Mouse (Mus musculus): Measurements from ENCODE around the gene Emcn. TPM values are rescaled to one million over a fixed set of nuclear protein-coding genes. Genes with fewer than 3 reads are reported as not detected.

Emcn gene
- total RNA-seq (2012; rRNA removed) = not detected in 2 replicates

DNA sequence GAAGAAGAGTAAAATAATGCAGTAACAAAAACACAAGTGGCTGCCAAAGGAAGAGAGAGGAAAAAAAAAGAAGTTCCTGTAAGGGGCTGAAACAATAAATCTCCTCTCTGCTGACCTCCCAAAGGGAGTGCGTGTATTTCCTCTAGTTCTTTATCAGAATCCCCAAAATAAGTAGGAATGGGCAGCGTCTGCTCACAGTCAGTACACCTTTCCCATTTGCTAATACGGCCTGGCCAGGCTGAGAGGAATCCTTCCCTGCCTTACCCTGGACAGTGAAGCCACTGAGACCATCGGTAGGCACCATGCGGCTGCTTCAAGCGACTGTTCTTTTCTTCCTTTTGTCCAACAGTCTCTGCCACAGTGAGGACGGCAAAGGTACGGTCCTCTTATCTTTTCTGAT, at the start of gene Emcn:
Emcn (plus strand) TSS at position 130 of the 400 bp plus-strand sequence.
- no peak for TF ChIP-seq ZNF384 (IDR thresholded peaks at IDR 0.05; ENCODE audit: low read depth, low read length)
- no peak for TF ChIP-seq MAFK (IDR thresholded peaks at IDR 0.05; ENCODE audit: insufficient read depth, low read depth, low read length)
- TF ChIP-seq CHD2 (IDR thresholded peaks at IDR 0.05; ENCODE audit: low read depth, low read length) = no peak
- TF ChIP-seq ZC3H11A (IDR thresholded peaks at IDR 0.05; ENCODE audit: borderline replicate concordance, low read depth, low read length) = no peak
- no peak for TF ChIP-seq HCFC1 (IDR thresholded peaks at IDR 0.05; ENCODE audit: borderline replicate concordance, insufficient read depth, low read length)
- DNase-seq (ENCODE audit: low read depth, low spot score) = no peak
- Histone ChIP-seq H3K9ac (ENCODE audit: insufficient read depth, low read depth, low read length, poor library complexity, severe bottlenecking) (no peak within 1 kb of the TSS), H3K4me1 (ENCODE audit: control insufficient read depth in 2 of 2, insufficient read depth in 2 of 2, low read length in 2 of 2, poor library complexity in 1 of 2) (no peaks in the 10 kb centered on the region), H3K36me3 (ENCODE audit: control insufficient read depth, insufficient read depth, low read length, poor library complexity, severe bottlenecking) (no peaks in the 10 kb centered on the region), H3K4me3 (ENCODE audit: insufficient read depth in 1 of 2, low read depth in 1 of 2, low read length in 2 of 2, poor library complexity in 1 of 2, severe bottlenecking in 1 of 2) (no peak within 1 kb of the TSS), H3K27ac (ENCODE audit: insufficient read depth, low read depth, low read length, poor library complexity, severe bottlenecking) (no peak within 1 kb of the TSS), H3K9me3 (ENCODE audit: control insufficient read depth, insufficient read depth, low read depth, low read length) (no peaks in the 10 kb centered on the region)
- in situ Hi-C loops (cut with MboI; ENCODE audit: low sequenced_read_pairs in 2 of 2, unreplicated experiment in 2 of 2) = no loop called here

DNA sequence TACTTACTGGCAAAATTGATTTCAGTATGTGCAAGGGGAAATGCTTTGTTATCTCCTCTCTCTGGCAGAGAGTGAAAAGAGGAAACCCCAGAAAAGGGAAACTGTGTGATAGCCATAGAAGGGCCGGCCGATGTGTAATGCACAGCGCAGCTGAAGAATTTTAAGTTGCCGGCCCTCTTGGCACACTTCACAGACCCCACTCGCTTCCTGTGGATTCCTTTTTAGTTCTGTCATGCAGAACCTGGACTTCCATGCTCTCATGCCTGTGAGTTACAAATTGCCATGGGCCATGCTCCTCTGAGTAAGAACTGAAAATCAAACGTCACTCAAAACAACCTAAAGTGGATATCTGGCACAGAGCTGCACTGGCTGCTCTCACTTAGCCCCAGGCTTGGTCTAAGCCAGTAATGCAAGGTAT, 47.7 kb upstream of the Emcn start:
- DNase-seq (ENCODE audit: low read depth, low spot score) = no peak
- no peaks in the 10 kb centered on the region for H3K9me3 ChIP-seq (ENCODE audit: control insufficient read depth, insufficient read depth, low read depth, low read length)
- TF ChIP-seq ZNF384 (IDR thresholded peaks at IDR 0.05; ENCODE audit: low read depth, low read length) = no peak
- no peak for TF ChIP-seq ZC3H11A (IDR thresholded peaks at IDR 0.05; ENCODE audit: borderline replicate concordance, low read depth, low read length)
- TF ChIP-seq MAFK (IDR thresholded peaks at IDR 0.05; ENCODE audit: insufficient read depth, low read depth, low read length) = no peak
- no peaks in the 10 kb centered on the region for H3K4me1 ChIP-seq (ENCODE audit: control insufficient read depth in 2 of 2, insufficient read depth in 2 of 2, low read length in 2 of 2, poor library complexity in 1 of 2)
- no peak overlapping the region for H3K9ac ChIP-seq (ENCODE audit: insufficient read depth, low read depth, low read length, poor library complexity, severe bottlenecking)
- in situ Hi-C loops (cut with MboI; ENCODE audit: low sequenced_read_pairs in 2 of 2, unreplicated experiment in 2 of 2) = no loop called here
- H3K36me3 ChIP-seq (ENCODE audit: control insufficient read depth, insufficient read depth, low read length, poor library complexity, severe bottlenecking) = no peaks in the 10 kb centered on the region
- H3K27ac ChIP-seq (ENCODE audit: insufficient read depth, low read depth, low read length, poor library complexity, severe bottlenecking) = no peak overlapping the region
- no peak overlapping the region for H3K4me3 ChIP-seq (ENCODE audit: insufficient read depth in 1 of 2, low read depth in 1 of 2, low read length in 2 of 2, poor library complexity in 1 of 2, severe bottlenecking in 1 of 2)

DNA sequence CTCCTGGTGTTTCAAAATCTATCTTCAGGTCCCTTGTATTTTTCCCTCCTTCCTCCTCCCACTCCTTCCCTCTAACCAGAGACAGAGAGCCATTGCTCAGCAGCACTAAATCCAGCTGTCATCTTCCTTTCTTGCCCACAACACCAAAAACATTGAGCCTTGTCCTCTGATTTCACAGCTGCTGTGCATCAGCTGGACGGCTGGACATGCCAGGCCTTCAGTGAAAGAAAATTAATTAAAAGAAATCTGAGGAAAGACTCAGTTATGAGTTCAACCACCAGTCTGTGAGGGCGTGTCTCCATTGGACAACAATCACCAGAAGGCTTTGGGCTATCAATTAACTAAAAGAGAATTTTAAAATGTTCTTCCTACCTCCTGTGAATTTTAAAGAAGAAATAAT, 42.6 kb upstream of the Emcn start:
- no peak overlapping the region for H3K9ac ChIP-seq (ENCODE audit: insufficient read depth, low read depth, low read length, poor library complexity, severe bottlenecking)
- no peaks in the 10 kb centered on the region for H3K9me3 ChIP-seq (ENCODE audit: control insufficient read depth, insufficient read depth, low read depth, low read length)
- no peak for DNase-seq (ENCODE audit: low read depth, low spot score)
- in situ Hi-C loops (cut with MboI; ENCODE audit: low sequenced_read_pairs in 2 of 2, unreplicated experiment in 2 of 2) = no loop called here
- no peak overlapping the region for H3K4me3 ChIP-seq (ENCODE audit: insufficient read depth in 1 of 2, low read depth in 1 of 2, low read length in 2 of 2, poor library complexity in 1 of 2, severe bottlenecking in 1 of 2)
- no peaks in the 10 kb centered on the region for H3K4me1 ChIP-seq (ENCODE audit: control insufficient read depth in 2 of 2, insufficient read depth in 2 of 2, low read length in 2 of 2, poor library complexity in 1 of 2)
- TF ChIP-seq CHD2 (IDR thresholded peaks at IDR 0.05; ENCODE audit: low read depth, low read length) (no peak), ZC3H11A (IDR thresholded peaks at IDR 0.05; ENCODE audit: borderline replicate concordance, low read depth, low read length) (no peak), ZNF384 (IDR thresholded peaks at IDR 0.05; ENCODE audit: low read depth, low read length) (no peak), MAFK (IDR thresholded peaks at IDR 0.05; ENCODE audit: insufficient read depth, low read depth, low read length) (no peak), HCFC1 (IDR thresholded peaks at IDR 0.05; ENCODE audit: borderline replicate concordance, insufficient read depth, low read length) (no peak)
- no peaks in the 10 kb centered on the region for H3K36me3 ChIP-seq (ENCODE audit: control insufficient read depth, insufficient read depth, low read length, poor library complexity, severe bottlenecking)
- no peak overlapping the region for H3K27ac ChIP-seq (ENCODE audit: insufficient read depth, low read depth, low read length, poor library complexity, severe bottlenecking)

DNA sequence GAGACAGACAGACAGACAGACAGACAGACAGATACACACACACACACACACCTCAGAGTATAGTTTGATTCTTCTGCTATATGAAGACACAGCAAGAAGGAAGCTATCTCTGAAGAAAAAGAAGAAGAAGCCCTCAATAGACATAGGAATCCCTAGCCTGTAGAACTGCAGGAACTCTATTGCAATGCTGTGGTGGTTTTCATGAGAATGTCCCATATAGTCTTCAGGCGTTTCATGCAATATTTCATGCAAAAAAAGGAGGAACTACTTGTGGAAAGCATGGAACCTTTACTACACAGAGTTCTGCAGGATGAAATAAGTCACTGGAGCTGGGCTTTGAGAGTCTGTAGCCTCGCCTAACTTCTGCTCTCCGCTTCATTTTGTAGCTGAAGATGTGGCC, 40.7 kb upstream of the Emcn start:
- in situ Hi-C loops (cut with MboI; ENCODE audit: low sequenced_read_pairs in 2 of 2, unreplicated experiment in 2 of 2) = no loop called here

DNA sequence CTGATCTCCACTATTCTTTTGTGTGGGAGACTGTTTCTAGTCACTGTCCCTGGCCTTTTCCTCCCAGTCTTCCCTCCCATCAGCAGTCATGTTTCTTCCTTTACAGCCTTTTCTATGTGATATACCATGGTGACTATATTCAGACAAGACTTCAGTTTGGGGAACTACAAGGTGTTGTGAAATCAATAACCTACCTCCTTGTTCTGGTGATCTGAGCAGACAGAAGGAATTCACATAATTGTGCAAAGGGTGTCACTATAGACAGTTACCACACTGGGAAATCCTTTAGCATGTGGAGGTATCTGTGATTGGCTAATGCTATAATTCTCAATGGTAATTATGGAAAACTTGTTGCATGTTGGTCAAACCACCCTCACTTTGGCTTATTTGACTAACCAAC, 39.7 kb upstream of the Emcn start:
- Histone ChIP-seq H3K9ac (ENCODE audit: insufficient read depth, low read depth, low read length, poor library complexity, severe bottlenecking) (no peak overlapping the region), H3K4me1 (ENCODE audit: control insufficient read depth in 2 of 2, insufficient read depth in 2 of 2, low read length in 2 of 2, poor library complexity in 1 of 2) (no peaks in the 10 kb centered on the region)
- in situ Hi-C loops (cut with MboI; ENCODE audit: low sequenced_read_pairs in 2 of 2, unreplicated experiment in 2 of 2) = no loop called here

More for the DNA sequence above, 40.7 kb upstream of the Emcn start:
- H3K9me3 ChIP-seq (ENCODE audit: control insufficient read depth, insufficient read depth, low read depth, low read length) = no peaks in the 10 kb centered on the region
- no peak for TF ChIP-seq CHD2 (IDR thresholded peaks at IDR 0.05; ENCODE audit: low read depth, low read length)
- no peak for TF ChIP-seq ZNF384 (IDR thresholded peaks at IDR 0.05; ENCODE audit: low read depth, low read length)
- TF ChIP-seq MAFK (IDR thresholded peaks at IDR 0.05; ENCODE audit: insufficient read depth, low read depth, low read length) = no peak
- no peak for TF ChIP-seq ZC3H11A (IDR thresholded peaks at IDR 0.05; ENCODE audit: borderline replicate concordance, low read depth, low read length)
- TF ChIP-seq HCFC1 (IDR thresholded peaks at IDR 0.05; ENCODE audit: borderline replicate concordance, insufficient read depth, low read length) = no peak
- DNase-seq (ENCODE audit: low read depth, low spot score) = no peak
- H3K4me3 ChIP-seq (ENCODE audit: insufficient read depth in 1 of 2, low read depth in 1 of 2, low read length in 2 of 2, poor library complexity in 1 of 2, severe bottlenecking in 1 of 2) = no peak overlapping the region
- no peaks in the 10 kb centered on the region for H3K36me3 ChIP-seq (ENCODE audit: control insufficient read depth, insufficient read depth, low read length, poor library complexity, severe bottlenecking)
- H3K9ac ChIP-seq (ENCODE audit: insufficient read depth, low read depth, low read length, poor library complexity, severe bottlenecking) = no peak overlapping the region
- no peak overlapping the region for H3K27ac ChIP-seq (ENCODE audit: insufficient read depth, low read depth, low read length, poor library complexity, severe bottlenecking)
- H3K4me1 ChIP-seq (ENCODE audit: control insufficient read depth in 2 of 2, insufficient read depth in 2 of 2, low read length in 2 of 2, poor library complexity in 1 of 2) = no peaks in the 10 kb centered on the region

More for the DNA sequence above, 39.7 kb upstream of the Emcn start:
- DNase-seq (ENCODE audit: low read depth, low spot score) = no peak
- no peaks in the 10 kb centered on the region for H3K9me3 ChIP-seq (ENCODE audit: control insufficient read depth, insufficient read depth, low read depth, low read length)
- no peaks in the 10 kb centered on the region for H3K36me3 ChIP-seq (ENCODE audit: control insufficient read depth, insufficient read depth, low read length, poor library complexity, severe bottlenecking)
- H3K27ac ChIP-seq (ENCODE audit: insufficient read depth, low read depth, low read length, poor library complexity, severe bottlenecking) = no peak overlapping the region
- TF ChIP-seq ZC3H11A (IDR thresholded peaks at IDR 0.05; ENCODE audit: borderline replicate concordance, low read depth, low read length) = no peak
- TF ChIP-seq HCFC1 (IDR thresholded peaks at IDR 0.05; ENCODE audit: borderline replicate concordance, insufficient read depth, low read length) = no peak
- no peak for TF ChIP-seq MAFK (IDR thresholded peaks at IDR 0.05; ENCODE audit: insufficient read depth, low read depth, low read length)
- TF ChIP-seq CHD2 (IDR thresholded peaks at IDR 0.05; ENCODE audit: low read depth, low read length) = no peak
- TF ChIP-seq ZNF384 (IDR thresholded peaks at IDR 0.05; ENCODE audit: low read depth, low read length) = no peak
- H3K4me3 ChIP-seq (ENCODE audit: insufficient read depth in 1 of 2, low read depth in 1 of 2, low read length in 2 of 2, poor library complexity in 1 of 2, severe bottlenecking in 1 of 2) = no peak overlapping the region
